Mouse (Mus musculus) neural tube, embryonic 12.5 days (tissue): Measurements from ENCODE around the gene Pamr1. TPM values are rescaled to one million over a fixed set of nuclear protein-coding genes. Genes with fewer than 3 reads are reported as not detected.

Experiments
- ATAC-seq: fragments of 200-750 bp; cut with Nextera tagmentation; 2 replicates; pipeline ENCODE4 v1.8.0; 2017; ENCODE audit warnings: low read depth, mild to moderate bottlenecking, moderate TSS enrichment, moderate library complexity; ENCODE audit not compliant: low FRiP score
- H3K27ac ChIP-seq: fragments of 300-500 bp; sonication (generic); 2 replicates; pipeline ENCODE4 v1.5.1; 2016
- H3K27me3 ChIP-seq: fragments of 300-500 bp; sonication (generic); replicated peaks from 2 replicates; pipeline ENCODE4 v1.6.1; 2016; ENCODE audit warnings: mild to moderate bottlenecking
- H3K36me3 ChIP-seq: fragments of 300-500 bp; sonication (generic); 2 replicates; pipeline ENCODE4 v1.6.1; 2016; ENCODE audit warnings: mild to moderate bottlenecking
- H3K4me1 ChIP-seq: fragments of 300-500 bp; sonication (generic); 2 replicates; pipeline ENCODE4 v1.6.1; 2016
- H3K4me2 ChIP-seq: fragments of 300-500 bp; sonication (generic); replicated peaks from 2 replicates; pipeline ENCODE4 v1.6.1; 2016; ENCODE audit warnings: mild to moderate bottlenecking
- H3K4me3 ChIP-seq: fragments of 300-500 bp; sonication (generic); 2 replicates; pipeline ENCODE4 v1.5.1; 2016
- H3K9ac ChIP-seq: fragments of 300-500 bp; sonication (generic); 2 replicates; pipeline ENCODE4 v1.6.1; 2016; ENCODE audit warnings: mild to moderate bottlenecking
- H3K9me3 ChIP-seq: fragments of 300-500 bp; sonication (generic); 2 replicates; pipeline ENCODE4 v1.6.1; 2016; ENCODE audit warnings: mild to moderate bottlenecking
- WGBS: fragments of 180-500 bp; shearing (Covaris S2); methylation state at CpG from one replicate; pipeline ENCODE4 v1.1.7; 2016; 5-methylcytosine and 5-hydroxymethylcytosine counted together
- polyA plus RNA-seq: library from polyadenylated mRNA; unstranded; fragments of >200 nt; fragmentation: Nextera tagmentation; extraction: Ambion mirVana; gene quantifications from 2 replicates; pipeline ENCODE4 v1.2.1, GENCODE M21; 2016

Pamr1 gene
- polyA plus RNA-seq, 1 experiment from 2014 or later: 5.2 TPM

- H3K4me2 ChIP-seq: no peak overlapping the region
- 47% methylated on average over 3 of the region's 3 CpGs for WGBS
- H3K4me1 ChIP-seq: 0 out of 2 replicates have a peak, but pooled peaks cover 4% of the 10 kb centered on the region
- ATAC-seq: no peak
- peaks cover 16% of the 10 kb centered on the region; the same call in 1 of the 2 replicates for H3K27me3 ChIP-seq
- H3K9me3 ChIP-seq: no peaks in the 10 kb centered on the region
- no peaks in the 10 kb centered on the region for H3K36me3 ChIP-seq
- H3K27ac ChIP-seq: no peak overlapping the region
- H3K9ac ChIP-seq: no peak overlapping the region
- H3K4me3 ChIP-seq: no peak overlapping the region
Observed at GRCm38 (mm10) chr2:102551594-102551993, 1.8 kb downstream of the Pamr1 start.

DNA sequence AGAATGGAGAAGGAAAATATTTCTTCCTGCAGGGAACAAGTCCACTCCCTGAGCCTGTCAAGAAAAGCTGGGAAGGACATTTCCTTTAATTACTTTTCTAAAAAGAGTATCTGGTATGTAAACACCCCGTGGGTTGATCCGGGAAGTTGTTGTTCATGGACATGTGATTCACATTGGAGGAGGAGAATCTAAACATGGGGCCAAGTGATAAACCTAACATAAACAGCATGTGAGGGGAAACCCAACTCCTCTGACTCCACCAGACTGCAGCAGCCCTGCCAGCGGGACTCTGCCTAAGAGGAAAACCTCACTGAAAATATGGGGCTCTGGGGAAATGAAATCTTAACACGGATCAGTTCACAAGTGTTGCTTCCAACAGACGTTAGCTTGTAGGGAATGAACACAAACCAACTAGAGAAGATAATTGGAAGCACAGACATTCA is 2.3 kb downstream of the Pamr1 start:
- H3K27ac ChIP-seq: no peak overlapping the region
- no peak overlapping the region for H3K9ac ChIP-seq
- H3K36me3 ChIP-seq: no peaks in the 10 kb centered on the region
- no peak overlapping the region for H3K4me3 ChIP-seq
- peaks cover 16% of the 10 kb centered on the region; the same call in 1 of the 2 replicates for H3K27me3 ChIP-seq
- 0 out of 2 replicates have a peak, but pooled peaks cover 4% of the 10 kb centered on the region for H3K4me1 ChIP-seq
- H3K9me3 ChIP-seq: no peaks in the 10 kb centered on the region
- H3K4me2 ChIP-seq: no peak overlapping the region
- ATAC-seq: no peak
- WGBS: 48% methylated on average over 5 of the region's 5 CpGs

DNA sequence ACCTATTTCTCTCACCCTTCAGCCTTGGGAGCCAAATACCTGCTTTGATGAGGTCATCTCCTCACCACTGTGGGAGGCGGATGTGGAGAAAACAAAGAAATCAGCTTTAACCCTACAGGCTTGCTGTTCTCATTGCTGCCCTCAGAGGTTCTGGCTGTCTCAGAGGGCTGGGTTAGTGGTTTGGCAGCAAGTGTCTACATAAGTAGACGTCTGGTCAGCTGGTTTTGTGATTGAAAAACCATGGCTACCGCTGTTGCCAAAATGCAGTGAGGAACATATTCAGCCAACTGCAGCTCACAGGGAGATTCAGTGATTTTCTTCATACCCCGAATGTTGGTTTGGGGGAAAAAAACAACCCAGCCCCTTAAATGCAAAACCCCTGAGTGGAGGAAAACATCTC is 7.3 kb downstream of the Pamr1 start:
- WGBS: 82% methylated on average over 4 of the region's 4 CpGs
- Histone ChIP-seq H3K9me3 (no peaks in the 10 kb centered on the region), H3K9ac (no peak overlapping the region), H3K4me2 (no peak overlapping the region), H3K36me3 (no peaks in the 10 kb centered on the region), H3K27me3 (0 out of 2 replicates have a peak, but pooled peaks cover 5% of the 10 kb centered on the region), H3K4me1 (no peaks in the 10 kb centered on the region), H3K4me3 (no peak overlapping the region), H3K27ac (no peak overlapping the region)
- ATAC-seq: no peak

DNA sequence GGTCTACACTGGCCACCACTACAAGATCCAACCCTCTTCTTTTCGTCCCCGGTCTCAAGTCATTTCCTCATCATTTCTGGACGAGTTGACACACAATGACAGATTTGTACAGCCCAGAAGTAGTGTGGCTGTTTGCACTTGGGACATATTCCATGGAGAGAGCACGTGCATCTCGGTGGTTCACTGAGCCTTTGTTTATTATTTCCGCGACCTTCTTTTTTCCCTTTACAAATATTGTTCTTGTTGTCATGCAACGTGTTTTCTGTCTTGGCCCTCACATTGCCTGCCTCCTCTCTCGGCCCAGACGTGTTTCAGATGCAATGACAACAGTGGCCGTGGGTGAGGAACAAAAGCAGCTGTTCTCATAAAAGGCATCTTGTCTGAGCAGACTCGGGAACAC is 9.2 kb downstream of the Pamr1 start:
- ATAC-seq: no peak
- Histone ChIP-seq H3K4me3 (no peak overlapping the region), H3K36me3 (no peaks in the 10 kb centered on the region), H3K4me2 (no peak overlapping the region), H3K4me1 (no peaks in the 10 kb centered on the region), H3K27me3 (0 out of 2 replicates have a peak, but pooled peaks cover 5% of the 10 kb centered on the region), H3K9ac (no peak overlapping the region), H3K9me3 (no peaks in the 10 kb centered on the region), H3K27ac (no peak overlapping the region)
- 85% methylated on average over 12 of the region's 12 CpGs for WGBS

DNA sequence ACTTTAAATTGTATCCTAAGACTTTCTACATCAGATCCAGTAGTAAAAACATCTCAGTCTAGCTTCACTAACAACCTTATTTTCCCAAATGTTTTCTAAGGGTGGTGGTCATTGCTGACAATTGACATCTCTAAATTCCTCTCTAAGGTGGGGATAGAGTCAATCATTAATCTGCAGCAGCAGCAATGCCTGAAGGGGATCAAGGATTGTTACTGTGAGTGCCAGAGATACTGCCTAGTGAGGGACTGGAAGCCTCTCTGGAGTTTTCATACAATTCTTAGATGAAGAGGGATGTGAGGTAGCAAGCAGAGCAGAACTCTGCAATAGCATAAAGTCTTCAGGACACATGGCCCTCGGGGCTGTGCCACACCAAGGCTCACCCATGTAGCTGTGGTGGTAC is 14.0 kb downstream of the Pamr1 start:
- 88% methylated on average over 1 of the region's 1 CpGs for WGBS

DNA sequence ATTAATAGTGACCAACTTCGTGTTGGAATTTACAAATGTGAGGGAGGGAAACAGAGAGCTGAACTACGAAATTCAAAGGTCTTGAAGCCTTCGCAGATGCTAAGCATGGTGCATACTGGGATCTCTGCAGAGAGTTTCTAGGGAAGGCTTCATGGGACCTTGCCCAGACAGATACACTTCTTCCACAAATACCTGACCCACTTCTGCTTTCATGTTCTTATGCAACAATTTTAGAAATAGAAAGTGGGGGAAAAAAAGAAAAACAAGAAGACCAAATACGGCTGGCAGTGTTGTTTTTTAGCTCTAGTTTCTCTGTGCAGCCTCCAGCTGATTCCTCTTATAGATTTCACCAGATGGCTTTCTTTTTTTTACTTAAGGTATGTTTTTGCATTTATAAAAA is 29.4 kb downstream of the Pamr1 start:
- Histone ChIP-seq H3K9me3 (no peaks in the 10 kb centered on the region), H3K9ac (no peak overlapping the region), H3K4me1 (no peaks in the 10 kb centered on the region), H3K36me3 (no peaks in the 10 kb centered on the region), H3K27ac (no peak overlapping the region), H3K4me2 (no peak overlapping the region), H3K27me3 (no peaks in the 10 kb centered on the region), H3K4me3 (no peak overlapping the region)
- ATAC-seq: no peak
- WGBS: 80% methylated on average over 4 of the region's 4 CpGs

More for the DNA sequence above, 14.0 kb downstream of the Pamr1 start:
- Histone ChIP-seq H3K9ac (no peak overlapping the region), H3K4me2 (no peak overlapping the region), H3K27ac (no peak overlapping the region), H3K9me3 (no peaks in the 10 kb centered on the region), H3K4me1 (no peaks in the 10 kb centered on the region), H3K4me3 (no peak overlapping the region), H3K27me3 (no peaks in the 10 kb centered on the region), H3K36me3 (no peaks in the 10 kb centered on the region)
- no peak for ATAC-seq

- peak; percentile 74 for ATAC-seq
- Histone ChIP-seq H3K4me2 (no peak overlapping the region), H3K9ac (no peak overlapping the region), H3K27me3 (no peaks in the 10 kb centered on the region), H3K9me3 (no peaks in the 10 kb centered on the region), H3K27ac (no peak overlapping the region), H3K4me1 (no peaks in the 10 kb centered on the region), H3K4me3 (no peak overlapping the region), H3K36me3 (no peaks in the 10 kb centered on the region)
- 43% methylated on average over 2 of the region's 2 CpGs for WGBS
Observed at GRCm38 (mm10) chr2:102589977-102590376, 40.2 kb downstream of the Pamr1 start.

DNA sequence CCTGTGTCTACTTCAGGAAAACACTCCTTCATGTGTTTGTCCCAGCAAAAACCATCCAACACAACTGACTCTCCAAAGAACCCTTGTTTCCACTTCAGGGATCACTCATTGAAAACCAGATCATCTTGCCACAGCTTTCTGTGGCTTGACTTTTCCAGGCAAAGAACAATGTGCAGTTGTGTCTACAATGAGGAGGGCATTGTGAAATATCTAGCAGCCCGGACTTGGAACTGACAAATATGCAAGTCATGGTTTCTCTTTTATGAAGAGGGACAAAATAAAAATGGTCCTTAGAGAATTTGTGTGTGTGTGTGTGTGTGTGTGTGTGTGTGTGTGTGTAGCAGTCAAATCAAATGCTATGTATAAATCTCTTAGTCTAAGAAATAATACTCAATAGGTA is 44.7 kb downstream of the Pamr1 start:
- 70% methylated on average over 1 of the region's 1 CpGs for WGBS
- no peak for ATAC-seq

GRCm38 (mm10) chr2:102595395-102596130 is 45.8 kb downstream of the Pamr1 start:
- Histone ChIP-seq H3K9me3 (no peaks in the 10 kb centered on the region), H3K4me2 (no peak overlapping the region), H3K9ac (no peak overlapping the region), H3K27me3 (no peaks in the 10 kb centered on the region), H3K36me3 (no peaks in the 10 kb centered on the region), H3K27ac (no peak overlapping the region), H3K4me1 (peaks cover 10% of the 10 kb centered on the region; the same call in 1 of the 2 replicates), H3K4me3 (no peak overlapping the region)
- 93% methylated on average over 10 of the region's 10 CpGs for WGBS
- no peak for ATAC-seq

More for the DNA sequence above, 44.7 kb downstream of the Pamr1 start:
- Histone ChIP-seq H3K4me3 (no peak overlapping the region), H3K4me1 (peaks cover 9% of the 10 kb centered on the region; the same call in 1 of the 2 replicates), H3K9me3 (no peaks in the 10 kb centered on the region), H3K9ac (no peak overlapping the region), H3K27me3 (no peaks in the 10 kb centered on the region), H3K4me2 (no peak overlapping the region), H3K27ac (no peak overlapping the region), H3K36me3 (no peaks in the 10 kb centered on the region)

DNA sequence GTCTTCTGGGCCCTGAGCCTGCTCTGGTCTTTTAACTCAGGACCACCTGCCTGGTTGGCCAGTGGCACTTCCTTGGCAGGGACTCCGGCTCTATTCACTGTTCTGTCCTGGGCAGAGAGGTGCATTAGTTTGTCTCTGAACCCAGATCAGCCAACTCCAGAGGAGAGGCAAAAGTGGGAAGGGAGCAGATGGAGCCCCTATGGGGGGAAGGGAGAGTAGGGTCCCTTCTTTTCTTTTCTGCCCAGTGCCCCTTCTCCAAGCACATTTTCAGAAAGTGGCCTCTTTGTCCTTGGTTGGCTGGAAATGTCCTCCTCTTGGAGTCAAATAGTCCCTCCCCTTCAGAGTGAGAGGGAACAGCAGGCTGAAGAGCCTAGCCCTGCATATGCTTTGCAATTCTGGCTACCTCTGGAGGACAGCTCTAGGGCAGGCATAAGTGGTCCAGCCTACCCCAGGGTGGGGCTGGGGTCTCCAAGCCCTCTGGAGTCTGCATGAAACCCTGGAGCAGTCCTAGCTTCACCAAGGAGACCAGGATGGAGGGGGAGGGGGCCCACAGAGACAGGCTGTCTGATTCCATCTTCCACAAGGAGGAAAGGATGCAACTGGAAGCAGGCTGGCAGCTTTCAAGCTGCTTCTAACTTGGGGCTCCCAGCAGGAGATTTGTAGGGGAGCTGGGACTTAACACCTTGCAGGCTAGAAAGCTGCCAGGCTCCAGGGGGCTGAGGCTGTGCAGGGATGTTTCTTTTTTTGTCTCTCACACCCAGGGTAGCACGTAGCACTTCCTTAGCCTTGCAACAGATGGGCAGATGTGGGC is 49.3 kb downstream of the Pamr1 start:
- H3K9ac ChIP-seq: no peak overlapping the region
- ATAC-seq: peak; percentile 48; the same call in 1 of the 2 replicates
- H3K27me3 ChIP-seq: no peaks in the 10 kb centered on the region
- H3K4me2 ChIP-seq: no peak overlapping the region
- H3K4me3 ChIP-seq: no peak overlapping the region
- peaks cover 10% of the 10 kb centered on the region; the same call in 1 of the 2 replicates for H3K4me1 ChIP-seq
- 53% methylated on average over 2 of the region's 2 CpGs for WGBS
- no peak overlapping the region for H3K27ac ChIP-seq
- H3K36me3 ChIP-seq: no peaks in the 10 kb centered on the region
- no peaks in the 10 kb centered on the region for H3K9me3 ChIP-seq

DNA sequence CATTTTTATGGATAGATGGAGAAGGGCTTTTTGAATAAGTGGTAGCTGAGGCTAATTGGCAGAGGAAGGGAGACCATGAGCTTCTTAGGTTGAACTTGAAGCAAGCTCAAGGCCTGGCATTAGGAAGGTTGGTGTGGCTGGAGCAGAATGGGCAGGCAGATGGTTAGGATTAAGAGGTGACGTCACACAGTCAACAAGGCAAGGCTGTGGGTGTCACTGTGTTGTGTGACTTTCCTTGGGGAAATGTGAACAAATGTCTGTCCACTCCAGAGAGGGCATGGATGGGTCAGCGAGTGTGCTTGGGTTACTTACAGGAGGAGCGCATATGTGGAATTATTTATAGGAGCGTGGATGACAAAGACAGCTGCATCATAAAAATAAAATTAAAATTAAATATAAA is 50.7 kb downstream of the Pamr1 start:
- Histone ChIP-seq H3K27me3 (no peaks in the 10 kb centered on the region), H3K27ac (no peak overlapping the region), H3K9ac (no peak overlapping the region), H3K4me1 (peaks cover 10% of the 10 kb centered on the region; the same call in 1 of the 2 replicates), H3K36me3 (no peaks in the 10 kb centered on the region), H3K4me3 (no peak overlapping the region), H3K4me2 (no peak overlapping the region), H3K9me3 (no peaks in the 10 kb centered on the region)
- WGBS: 91% methylated on average over 4 of the region's 4 CpGs
- ATAC-seq: no peak

GRCm38 (mm10) chr2:102610485-102610884 is 60.7 kb downstream of the Pamr1 start:
- H3K9ac ChIP-seq: no peak overlapping the region
- no peak for ATAC-seq
- H3K9me3 ChIP-seq: no peaks in the 10 kb centered on the region
- H3K27ac ChIP-seq: no peak overlapping the region
- H3K4me2 ChIP-seq: no peak overlapping the region
- H3K4me1 ChIP-seq: no peaks in the 10 kb centered on the region
- WGBS: 93% methylated on average over 4 of the region's 4 CpGs
- H3K36me3 ChIP-seq: no peaks in the 10 kb centered on the region
- H3K27me3 ChIP-seq: no peaks in the 10 kb centered on the region
- H3K4me3 ChIP-seq: no peak overlapping the region
